Mouse (Mus musculus) ES-E14 (cell line): ENCODE measurements around the gene St6galnac3. TPM values are rescaled to one million over a fixed set of nuclear protein-coding genes. Genes with fewer than 3 reads are reported as not detected.

Source experiments
- DNase-seq: peaks from one replicate; pipeline ENCODE4 v3.0.0-alpha.2; 2013; ENCODE audit warnings: low read depth, low spot score
- H3K27ac ChIP-seq: 2 replicates; pipeline ENCODE4 v1.5.1; 2012; ENCODE audit warnings: low read depth, mild to moderate bottlenecking, low read length, moderate library complexity, mixed read lengths; ENCODE audit not compliant: poor library complexity, insufficient read depth, severe bottlenecking
- H3K36me3 ChIP-seq: 2 replicates; pipeline ENCODE4 v1.6.1; 2012; ENCODE audit warnings: mild to moderate bottlenecking, low read length, moderate library complexity, mixed read lengths; ENCODE audit not compliant: control insufficient read depth, poor library complexity, insufficient read depth, severe bottlenecking
- H3K4me1 ChIP-seq, 2 experiments: fragments of 150-350 bp in 1 of 2; sonication (generic) in 1 of 2; 2 replicates each; pipeline ENCODE4 v1.6.1; 2012; ENCODE audit warnings: low read length in 2 of 2, mild to moderate bottlenecking in 1 of 2, mixed read lengths in 1 of 2; ENCODE audit not compliant: control insufficient read depth in 2 of 2, insufficient read depth in 2 of 2, poor library complexity in 1 of 2
- H3K4me3 ChIP-seq, 2 experiments: fragments of 150-350 bp in 1 of 2; sonication (generic) in 1 of 2; 2 replicates each; pipeline ENCODE4 v1.5.1; 2012; ENCODE audit warnings: low read length in 2 of 2, low read depth in 1 of 2, mild to moderate bottlenecking in 1 of 2, mixed read lengths in 1 of 2; ENCODE audit not compliant: insufficient read depth in 1 of 2, poor library complexity in 1 of 2, severe bottlenecking in 1 of 2
- H3K9ac ChIP-seq: 2 replicates; pipeline ENCODE4 v1.6.1; 2012; ENCODE audit warnings: low read depth, mild to moderate bottlenecking, low read length, mixed read lengths; ENCODE audit not compliant: poor library complexity, insufficient read depth, severe bottlenecking
- H3K9me3 ChIP-seq: fragments of 150-350 bp; sonication (generic); 2 replicates; pipeline ENCODE4 v1.6.1; 2012; ENCODE audit warnings: low read depth, mild to moderate bottlenecking, low read length; ENCODE audit not compliant: control insufficient read depth, insufficient read depth
- CHD2 ChIP-seq: IDR thresholded peaks from 2 replicates; pipeline ENCODE4 v1.6.1; 2014; ENCODE audit warnings: mild to moderate bottlenecking, low read depth, low read length, inconsistent platforms
- HCFC1 ChIP-seq: IDR thresholded peaks from 2 replicates; pipeline ENCODE4 v1.6.1; 2012; ENCODE audit warnings: low read length, inconsistent platforms, borderline replicate concordance; ENCODE audit not compliant: insufficient read depth
- MAFK ChIP-seq: IDR thresholded peaks from 2 replicates; pipeline ENCODE4 v1.6.1; 2014; ENCODE audit warnings: mild to moderate bottlenecking, low read depth, low read length, inconsistent platforms; ENCODE audit not compliant: insufficient read depth
- ZC3H11A ChIP-seq: IDR thresholded peaks from 2 replicates; pipeline ENCODE4 v1.6.1; 2012; ENCODE audit warnings: low read depth, mild to moderate bottlenecking, inconsistent platforms, low read length, borderline replicate concordance
- ZNF384 ChIP-seq: IDR thresholded peaks from 2 replicates; pipeline ENCODE4 v1.6.1; 2012; ENCODE audit warnings: low read depth, low read length, inconsistent platforms
- in situ Hi-C, 2 experiments: fragments of 600-800 bp; cut with MboI; formaldehyde crosslinking; loops; one replicate each; pipeline ENCODE4 v1.15.1; 2025; ENCODE audit warnings: low sequenced_read_pairs in 2 of 2, inconsistent platforms in 1 of 2; ENCODE audit not compliant: unreplicated experiment in 2 of 2
- total RNA-seq: library from RNA; depleted of rRNA; stranded (reverse); fragments of 300-350 nt; gene quantifications from 2 replicates; pipeline ENCODE4 v1.2.3, GENCODE M21; 2012

Gene St6galnac3
- total RNA-seq, 1 experiment = 3.8 TPM

- no peak overlapping the region for H3K4me3 ChIP-seq
- no peak for DNase-seq
- H3K9me3 ChIP-seq = no peaks in the 10 kb centered on the region
- no peak for TF ChIP-seq MAFK
- in situ Hi-C loops = no loop called here
- H3K36me3 ChIP-seq = no peaks in the 10 kb centered on the region
- H3K9ac ChIP-seq = no peak overlapping the region
- no peaks in the 10 kb centered on the region for H3K4me1 ChIP-seq
- no peak overlapping the region for H3K27ac ChIP-seq
Measured at GRCm38 (mm10) chr3:153745099-153745498, 20.1 kb upstream of the St6galnac3 start.

- Histone ChIP-seq H3K27ac (no peak overlapping the region), H3K4me1 (no peaks in the 10 kb centered on the region), H3K36me3 (no peaks in the 10 kb centered on the region), H3K9me3 (no peaks in the 10 kb centered on the region), H3K9ac (no peak overlapping the region), H3K4me3 (no peak overlapping the region)
- DNase-seq = no peak
- in situ Hi-C loops = no loop called here
- TF ChIP-seq ZC3H11A = no peak
- no peak for TF ChIP-seq HCFC1
- TF ChIP-seq ZNF384 = no peak
- TF ChIP-seq CHD2 = no peak
- no peak for TF ChIP-seq MAFK
Measured at GRCm38 (mm10) chr3:153744447-153744846, 19.5 kb upstream of the St6galnac3 start.

GRCm38 (mm10) chr3:153741800-153742199 is 16.8 kb upstream of the St6galnac3 start:
- in situ Hi-C loops = no loop called here
- Histone ChIP-seq H3K4me1 (no peaks in the 10 kb centered on the region), H3K9ac (no peak overlapping the region), H3K27ac (no peak overlapping the region), H3K4me3 (no peak overlapping the region), H3K9me3 (no peaks in the 10 kb centered on the region), H3K36me3 (no peaks in the 10 kb centered on the region)
- no peak for DNase-seq
- TF ChIP-seq ZC3H11A = no peak
- TF ChIP-seq MAFK = no peak
- no peak for TF ChIP-seq CHD2
- no peak for TF ChIP-seq ZNF384
- no peak for TF ChIP-seq HCFC1

- no peaks in the 10 kb centered on the region for H3K36me3 ChIP-seq
- H3K4me1 ChIP-seq = no peaks in the 10 kb centered on the region
- in situ Hi-C loops = no loop called here
- no peak for TF ChIP-seq HCFC1
- no peak for TF ChIP-seq MAFK
- no peak for TF ChIP-seq ZNF384
- TF ChIP-seq CHD2 = no peak
- no peak for TF ChIP-seq ZC3H11A
- no peak overlapping the region for H3K4me3 ChIP-seq
- H3K9ac ChIP-seq = no peak overlapping the region
- no peaks in the 10 kb centered on the region for H3K9me3 ChIP-seq
- no peak for DNase-seq
- no peak overlapping the region for H3K27ac ChIP-seq
Measured at GRCm38 (mm10) chr3:153739351-153739750, 14.4 kb upstream of the St6galnac3 start.

- Histone ChIP-seq H3K9me3 (no peaks in the 10 kb centered on the region), H3K4me1 (no peaks in the 10 kb centered on the region), H3K27ac (no peak overlapping the region), H3K4me3 (no peak overlapping the region), H3K36me3 (no peaks in the 10 kb centered on the region), H3K9ac (no peak overlapping the region)
- in situ Hi-C loops = no loop called here
- DNase-seq = no peak
- TF ChIP-seq CHD2 = no peak
- no peak for TF ChIP-seq ZNF384
- TF ChIP-seq ZC3H11A = no peak
- TF ChIP-seq HCFC1 = no peak
- no peak for TF ChIP-seq MAFK
Measured at GRCm38 (mm10) chr3:153738421-153738820, 13.4 kb upstream of the St6galnac3 start.
